Mouse (Mus musculus): Measurements from ENCODE around the gene Filip1. TPM values are rescaled to one million over a fixed set of nuclear protein-coding genes. Genes with fewer than 3 reads are reported as not detected.

Filip1 gene
- total and polyA plus RNA-seq, 2 experiments from 2014 or later: 5.9 to 9.2 TPM

DNA sequence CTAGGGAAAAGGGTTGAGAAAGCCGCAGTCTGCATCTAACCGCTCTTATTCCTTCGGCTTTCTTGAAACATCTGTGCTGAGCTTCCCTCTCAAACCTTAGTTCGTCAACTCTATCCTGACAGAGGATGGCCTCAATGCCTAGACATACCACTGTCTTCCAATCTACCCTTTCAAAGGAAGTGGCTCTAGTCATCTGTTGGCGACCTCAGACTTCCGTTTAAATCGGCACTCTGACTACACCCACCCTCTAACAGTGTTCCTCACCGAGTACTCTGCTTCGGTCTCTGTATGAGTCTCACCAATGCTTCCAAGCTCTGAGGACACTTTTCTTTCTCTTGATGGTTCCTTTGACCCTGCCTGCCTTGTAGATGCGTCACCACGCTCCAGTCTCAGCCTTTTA lies 196.6 kb downstream of the Filip1 start:
- Histone ChIP-seq H3K4me1 (ENCODE audit: insufficient read depth) (no peaks in the 10 kb centered on the region), H3K9me3 (ENCODE audit: low read length) (no peaks in the 10 kb centered on the region), H3K27me3 (ENCODE audit: insufficient read depth, low read length) (no peaks in the 10 kb centered on the region), H3K4me3 (ENCODE audit: low read depth, low read length) (no peak overlapping the region), H3K9ac (no peak overlapping the region), H3K36me3 (ENCODE audit: insufficient read depth) (0 out of 2 replicates have a peak, but pooled peaks cover 2% of the 10 kb centered on the region), H3K4me2 (ENCODE audit: low read depth) (no peak overlapping the region), H3K27ac (ENCODE audit: low read depth, low read length) (no peak overlapping the region)
- WGBS: 94% methylated on average over 11 of the region's 11 CpGs
- no peak for TF ChIP-seq CTCF (IDR thresholded peaks at IDR 0.05; ENCODE audit: low read depth)
- no peak for DNase-seq
- no peak for ATAC-seq

- DNase-seq (peak; percentile 0), ATAC-seq (no peak)
- H3K9me3 ChIP-seq (ENCODE audit: low read length): no peaks in the 10 kb centered on the region
- H3K27me3 ChIP-seq (ENCODE audit: insufficient read depth, low read length): no peaks in the 10 kb centered on the region
- 55% methylated on average over 4 of the region's 4 CpGs for WGBS
- no peak overlapping the region for H3K27ac ChIP-seq (ENCODE audit: low read depth, low read length)
- no peak overlapping the region for H3K4me3 ChIP-seq (ENCODE audit: low read depth, low read length)
- TF ChIP-seq CTCF (IDR thresholded peaks at IDR 0.05; ENCODE audit: low read depth): no peak
- no peak overlapping the region for H3K9ac ChIP-seq
- H3K4me1 ChIP-seq (ENCODE audit: insufficient read depth): no peaks in the 10 kb centered on the region
- H3K4me2 ChIP-seq (ENCODE audit: low read depth): no peak overlapping the region
- H3K36me3 ChIP-seq (ENCODE audit: insufficient read depth): no peaks in the 10 kb centered on the region
These were observed 198.1 kb downstream of the Filip1 start for GRCm38 (mm10) chr9:79814592-79814991.

DNA sequence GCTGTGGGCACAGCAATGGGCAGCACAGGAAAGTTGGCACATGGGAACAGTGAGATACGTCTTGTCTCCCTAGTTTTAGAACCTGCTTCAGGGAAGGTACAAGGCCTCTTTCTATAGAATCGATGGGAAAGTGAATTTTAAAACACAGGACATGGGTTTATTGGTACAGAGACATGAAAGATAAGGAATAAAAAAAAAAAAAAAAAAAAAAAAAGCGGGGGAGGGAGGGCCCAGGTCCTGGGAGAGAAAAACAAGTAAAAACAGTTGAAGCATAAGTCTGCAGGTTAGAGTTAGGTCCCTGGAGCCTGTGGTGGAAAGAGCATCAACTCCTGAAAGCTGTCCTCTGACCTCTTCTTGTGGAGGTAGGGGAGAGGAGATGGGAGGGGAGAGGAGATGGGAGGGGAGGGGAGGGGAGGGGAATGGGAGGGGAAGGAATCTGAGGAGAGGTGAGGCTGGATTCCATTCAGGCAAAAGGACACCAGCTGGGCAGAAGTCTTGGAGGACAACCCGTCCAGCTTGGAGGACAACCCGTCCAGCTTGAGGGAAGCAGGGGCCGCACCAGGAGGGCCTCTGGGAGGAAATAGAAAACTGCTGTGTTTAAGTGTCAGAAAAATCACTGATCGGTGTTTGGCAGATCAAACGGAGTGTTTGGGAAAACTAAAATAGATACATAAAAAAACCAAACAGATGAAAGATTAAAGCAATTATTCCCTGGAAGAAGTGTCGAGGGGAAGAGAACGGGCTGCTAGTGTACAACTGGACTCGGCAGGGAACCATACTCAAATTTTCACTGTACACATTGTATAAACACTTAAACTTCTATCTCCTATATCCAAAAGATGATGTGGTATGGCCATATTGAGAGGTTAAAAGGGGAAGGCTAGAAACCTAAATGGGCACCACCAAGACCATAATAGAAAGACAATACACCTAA lies 201.4 kb downstream of the Filip1 start:
- ATAC-seq (no peak), DNase-seq (no peak)
- Histone ChIP-seq H3K9ac (no peak overlapping the region), H3K27me3 (ENCODE audit: insufficient read depth, low read length) (no peaks in the 10 kb centered on the region), H3K4me1 (ENCODE audit: insufficient read depth) (no peaks in the 10 kb centered on the region), H3K36me3 (ENCODE audit: insufficient read depth) (no peaks in the 10 kb centered on the region), H3K4me3 (ENCODE audit: low read depth, low read length) (no peak overlapping the region), H3K4me2 (ENCODE audit: low read depth) (no peak overlapping the region), H3K9me3 (ENCODE audit: low read length) (no peaks in the 10 kb centered on the region), H3K27ac (ENCODE audit: low read depth, low read length) (no peak overlapping the region)
- no peak for TF ChIP-seq CTCF (IDR thresholded peaks at IDR 0.05; ENCODE audit: low read depth)
- 83% methylated on average over 10 of the region's 11 CpGs for WGBS

- H3K36me3 ChIP-seq (ENCODE audit: insufficient read depth): no peaks in the 10 kb centered on the region
- H3K9ac ChIP-seq: no peak overlapping the region
- H3K9me3 ChIP-seq (ENCODE audit: low read length): no peaks in the 10 kb centered on the region
- no peak for ATAC-seq
- H3K4me3 ChIP-seq (ENCODE audit: low read depth, low read length): no peak overlapping the region
- no peak for DNase-seq
- no peak overlapping the region for H3K27ac ChIP-seq (ENCODE audit: low read depth, low read length)
- H3K27me3 ChIP-seq (ENCODE audit: insufficient read depth, low read length): no peaks in the 10 kb centered on the region
- 88% methylated on average over 3 of the region's 3 CpGs for WGBS
- TF ChIP-seq CTCF (IDR thresholded peaks at IDR 0.05; ENCODE audit: low read depth): no peak
- no peak overlapping the region for H3K4me2 ChIP-seq (ENCODE audit: low read depth)
- H3K4me1 ChIP-seq (ENCODE audit: insufficient read depth): no peaks in the 10 kb centered on the region
These were observed 202.1 kb downstream of the Filip1 start for GRCm38 (mm10) chr9:79810534-79810933.

DNA sequence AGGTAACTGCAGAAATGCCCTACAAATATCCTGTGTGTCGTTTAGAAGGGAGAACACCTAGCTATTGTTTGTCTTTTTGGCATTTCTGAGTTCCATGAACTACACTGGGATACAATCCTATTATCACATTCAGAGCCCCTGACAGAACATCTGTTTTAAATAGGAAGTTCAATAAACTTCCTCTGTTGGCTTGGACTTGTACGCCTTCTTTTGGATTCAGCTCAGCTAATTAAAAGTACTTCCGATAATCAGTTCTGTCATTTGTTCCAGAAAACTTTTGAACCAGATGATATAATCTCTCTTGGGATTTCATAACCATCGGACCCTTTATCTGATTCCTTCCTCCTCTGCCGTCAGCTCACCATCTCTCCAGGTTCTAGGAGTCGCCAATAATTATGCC lies 203.2 kb downstream of the Filip1 start:
- DNase-seq: no peak

DNA sequence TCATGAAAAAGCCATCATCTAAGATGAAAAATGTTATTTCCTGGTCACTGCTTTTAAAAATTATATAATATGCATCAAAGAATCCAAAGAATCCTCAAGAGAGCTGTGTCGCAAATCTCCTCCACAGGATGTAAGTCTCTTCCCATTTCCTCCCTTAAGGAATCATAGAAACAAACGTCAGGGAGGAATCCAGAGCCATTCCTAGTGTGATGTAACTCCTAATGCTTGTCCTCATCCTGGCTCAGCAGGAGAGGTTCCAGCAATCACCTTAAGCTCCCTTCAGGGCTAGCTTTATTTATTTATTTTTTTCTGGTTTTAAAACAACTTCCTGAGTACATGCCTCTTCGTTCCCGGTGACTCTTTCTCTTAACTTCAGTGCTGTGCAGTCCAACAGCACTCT lies 205.5 kb downstream of the Filip1 start:
- DNase-seq (no peak), ATAC-seq (no peak)
- no peak overlapping the region for H3K4me2 ChIP-seq (ENCODE audit: low read depth)
- no peaks in the 10 kb centered on the region for H3K9me3 ChIP-seq (ENCODE audit: low read length)
- 51% methylated on average over 4 of the region's 4 CpGs for WGBS
- no peak for TF ChIP-seq CTCF (IDR thresholded peaks at IDR 0.05; ENCODE audit: low read depth)
- H3K4me3 ChIP-seq (ENCODE audit: low read depth, low read length): no peak overlapping the region
- H3K27me3 ChIP-seq (ENCODE audit: insufficient read depth, low read length): no peaks in the 10 kb centered on the region
- H3K36me3 ChIP-seq (ENCODE audit: insufficient read depth): no peaks in the 10 kb centered on the region
- H3K4me1 ChIP-seq (ENCODE audit: insufficient read depth): no peaks in the 10 kb centered on the region
- H3K9ac ChIP-seq: no peak overlapping the region
- no peak overlapping the region for H3K27ac ChIP-seq (ENCODE audit: low read depth, low read length)

More for the DNA sequence above, 203.2 kb downstream of the Filip1 start:
- Histone ChIP-seq H3K4me3 (ENCODE audit: low read depth, low read length) (no peak overlapping the region), H3K36me3 (ENCODE audit: insufficient read depth) (no peaks in the 10 kb centered on the region), H3K4me2 (ENCODE audit: low read depth) (no peak overlapping the region), H3K27me3 (ENCODE audit: insufficient read depth, low read length) (no peaks in the 10 kb centered on the region), H3K27ac (ENCODE audit: low read depth, low read length) (no peak overlapping the region), H3K4me1 (ENCODE audit: insufficient read depth) (no peaks in the 10 kb centered on the region), H3K9ac (no peak overlapping the region), H3K9me3 (ENCODE audit: low read length) (no peaks in the 10 kb centered on the region)
- WGBS: 72% methylated on average over 6 of the region's 6 CpGs
- ATAC-seq: no peak
- TF ChIP-seq CTCF (IDR thresholded peaks at IDR 0.05; ENCODE audit: low read depth): no peak

DNA sequence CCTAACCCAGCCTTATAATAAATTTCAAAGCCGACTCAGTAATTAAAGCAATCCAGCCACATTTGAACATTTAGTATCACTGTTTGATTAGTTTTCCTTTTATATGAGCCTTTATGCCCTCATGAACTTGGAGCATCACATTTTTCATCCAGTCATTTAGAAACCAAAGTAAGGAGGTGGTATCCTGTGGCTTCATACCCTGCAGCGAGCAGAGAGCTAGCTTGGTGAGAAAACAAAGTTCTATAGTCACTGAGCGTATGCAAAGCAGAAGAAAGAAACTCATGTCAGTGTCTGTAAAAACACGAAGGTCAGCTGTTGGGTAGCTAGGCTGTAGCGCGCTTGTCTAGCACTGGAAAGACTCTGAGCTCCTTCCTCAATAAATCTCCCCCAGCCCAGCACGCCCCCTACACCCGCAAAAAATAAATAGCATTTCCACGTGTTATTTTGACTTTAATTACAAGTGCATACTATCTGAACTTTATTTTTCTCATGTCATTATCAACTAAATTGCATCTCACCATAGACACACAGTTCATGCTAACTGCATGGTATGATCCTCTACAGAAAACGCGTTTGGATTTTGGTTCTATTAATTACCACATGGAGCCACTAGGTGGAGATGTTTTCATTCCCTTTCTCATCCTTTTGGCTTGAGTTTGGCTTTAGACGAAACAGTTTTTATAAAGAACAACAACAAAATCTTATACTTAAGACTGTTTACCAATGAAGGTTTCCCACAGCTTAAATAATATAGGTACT lies 206.2 kb downstream of the Filip1 start:
- Histone ChIP-seq H3K4me3 (ENCODE audit: low read depth, low read length) (no peak overlapping the region), H3K9ac (no peak overlapping the region), H3K4me2 (ENCODE audit: low read depth) (no peak overlapping the region), H3K9me3 (ENCODE audit: low read length) (no peaks in the 10 kb centered on the region), H3K27ac (ENCODE audit: low read depth, low read length) (no peak overlapping the region), H3K4me1 (ENCODE audit: insufficient read depth) (no peaks in the 10 kb centered on the region), H3K27me3 (ENCODE audit: insufficient read depth, low read length) (no peaks in the 10 kb centered on the region), H3K36me3 (ENCODE audit: insufficient read depth) (no peaks in the 10 kb centered on the region)
- TF ChIP-seq CTCF (IDR thresholded peaks at IDR 0.05; ENCODE audit: low read depth): peak; percentile 88
- DNase-seq: peak; percentile 82
- 50% methylated on average over 12 of the region's 12 CpGs for WGBS
- ATAC-seq: peak; percentile 47; the same call in 1 of the 2 replicates
